Mouse (Mus musculus) forebrain, embryonic 11.5 days (tissue): ENCODE data around the gene Cep152. TPM values are rescaled to one million over a fixed set of nuclear protein-coding genes. Genes with fewer than 3 reads are reported as not detected.
A peak's percentile ranks its signal among the peaks of the same experiment; 100 is the strongest.

Experiments
- ATAC-seq: fragments of 200-750 bp; cut with Nextera tagmentation; replicated peaks from 2 replicates; pipeline ENCODE4 v1.8.0; 2017; ENCODE audit warnings: moderate TSS enrichment; ENCODE audit not compliant: low FRiP score
- DNase-seq: peaks from one replicate; pipeline ENCODE4 v3.0.0-alpha.2; 2017; ENCODE audit warnings: low spot score
- H3K27ac ChIP-seq: fragments of 300-500 bp; sonication (generic); 2 replicates; pipeline ENCODE4 v1.5.1; 2014; ENCODE audit warnings: low read depth, low read length
- H3K27me3 ChIP-seq: fragments of 300-500 bp; sonication (generic); 2 replicates; pipeline ENCODE4 v1.6.1; 2014; ENCODE audit warnings: mild to moderate bottlenecking, low read length, mixed read lengths; ENCODE audit not compliant: control insufficient read depth, insufficient read depth
- H3K36me3 ChIP-seq: fragments of 300-500 bp; sonication (generic); 2 replicates; pipeline ENCODE4 v1.6.1; 2014; ENCODE audit warnings: mild to moderate bottlenecking, low read length, moderate library complexity, mixed read lengths; ENCODE audit not compliant: control insufficient read depth, insufficient read depth
- H3K4me1 ChIP-seq: fragments of 300-500 bp; sonication (generic); replicated peaks from 2 replicates; pipeline ENCODE4 v1.6.1; 2014; ENCODE audit warnings: low read length, mixed read lengths; ENCODE audit not compliant: control insufficient read depth, insufficient read depth
- H3K4me2 ChIP-seq: fragments of 300-500 bp; sonication (generic); 2 replicates; pipeline ENCODE4 v1.6.1; 2014; ENCODE audit warnings: low read depth, mild to moderate bottlenecking, low read length, moderate library complexity, mixed read lengths; ENCODE audit not compliant: severe bottlenecking
- H3K4me3 ChIP-seq: fragments of 300-500 bp; sonication (generic); 2 replicates; pipeline ENCODE4 v1.5.1; 2014; ENCODE audit warnings: low read depth, low read length
- H3K9ac ChIP-seq: fragments of 300-500 bp; sonication (generic); 2 replicates; pipeline ENCODE4 v1.6.1; 2014; ENCODE audit warnings: low read length
- H3K9me3 ChIP-seq: fragments of 300-500 bp; sonication (generic); 2 replicates; pipeline ENCODE4 v1.6.1; 2016; ENCODE audit warnings: low read length, mixed read lengths; ENCODE audit not compliant: control insufficient read depth
- WGBS: fragments of 180-500 bp; shearing (Covaris S2); extraction: QIAGEN DNeasy Blood & Tissue Kit; methylation state at CpG from one replicate; pipeline ENCODE4 v1.1.7; 2014; 5-methylcytosine and 5-hydroxymethylcytosine counted together
- polyA plus RNA-seq: library from polyadenylated mRNA; unstranded; fragments of >200 nt; fragmentation: Nextera tagmentation; extraction: Ambion mirVana; gene quantifications from 2 replicates; pipeline ENCODE4 v1.2.1, GENCODE M21; 2014

Cep152 gene
- polyA plus RNA-seq, 1 experiment from 2014 or later, result 13.1 TPM

GRCm38 (mm10) chr2:125662517-125662916, 37.6 kb upstream of the Cep152 start:
- H3K4me3 ChIP-seq, result no peak overlapping the region
- ATAC-seq (no peak), DNase-seq (no peak)
- no peak overlapping the region for H3K4me2 ChIP-seq
- 93% methylated on average over 3 of the region's 3 CpGs for WGBS
- H3K27me3 ChIP-seq, result no peaks in the 10 kb centered on the region
- H3K9ac ChIP-seq, result no peak overlapping the region
- no peaks in the 10 kb centered on the region for H3K9me3 ChIP-seq
- no peaks in the 10 kb centered on the region for H3K36me3 ChIP-seq
- H3K4me1 ChIP-seq, result 0 out of 2 replicates have a peak, but pooled peaks cover 2% of the 10 kb centered on the region
- no peak overlapping the region for H3K27ac ChIP-seq

GRCm38 (mm10) chr2:125661156-125661555, 36.2 kb upstream of the Cep152 start:
- H3K4me3 ChIP-seq, result no peak overlapping the region
- WGBS, result 81% methylated on average over 4 of the region's 4 CpGs
- H3K36me3 ChIP-seq, result no peaks in the 10 kb centered on the region
- H3K9ac ChIP-seq, result peak overlapping the region; percentile 27; the same call in 1 of the 2 replicates
- no peaks in the 10 kb centered on the region for H3K27me3 ChIP-seq
- no peaks in the 10 kb centered on the region for H3K9me3 ChIP-seq
- no peak for ATAC-seq
- H3K4me2 ChIP-seq, result no peak overlapping the region
- no peak overlapping the region for H3K27ac ChIP-seq
- no peak for DNase-seq
- 0 out of 2 replicates have a peak, but pooled peaks cover 2% of the 10 kb centered on the region for H3K4me1 ChIP-seq

GRCm38 (mm10) chr2:125660537-125661130, 35.7 kb upstream of the Cep152 start:
- Histone ChIP-seq H3K9ac (peak overlapping the region; percentile 27), H3K36me3 (no peaks in the 10 kb centered on the region)

GRCm38 (mm10) chr2:125659823-125660536, 35.1 kb upstream of the Cep152 start:
- Histone ChIP-seq H3K27ac (no peak overlapping the region), H3K4me3 (no peak overlapping the region; the same call in 1 of the 2 replicates), H3K4me1 (0 out of 2 replicates have a peak, but pooled peaks cover 2% of the 10 kb centered on the region), H3K9me3 (no peaks in the 10 kb centered on the region), H3K27me3 (no peaks in the 10 kb centered on the region), H3K4me2 (peak overlapping the region; percentile 39; the same call in 1 of the 2 replicates), H3K36me3 (no peaks in the 10 kb centered on the region), H3K9ac (peak overlapping the region; percentile 27; the same call in 1 of the 2 replicates)
- 17% methylated on average over 10 of the region's 10 CpGs for WGBS
- DNase-seq, result peak; percentile 75
- ATAC-seq, result peak; percentile 54

More at GRCm38 (mm10) chr2:125660537-125661130, 35.7 kb upstream of the Cep152 start:
- DNase-seq (no peak), ATAC-seq (peak; percentile 45)
- Histone ChIP-seq H3K27ac (no peak overlapping the region), H3K4me3 (peak overlapping the region; percentile 10; the same call in 1 of the 2 replicates), H3K9me3 (no peaks in the 10 kb centered on the region), H3K4me2 (peak overlapping the region; percentile 39; the same call in 1 of the 2 replicates), H3K27me3 (no peaks in the 10 kb centered on the region), H3K4me1 (0 out of 2 replicates have a peak, but pooled peaks cover 2% of the 10 kb centered on the region)
- WGBS, result 41% methylated on average over 20 of the region's 20 CpGs

GRCm38 (mm10) chr2:125655391-125655790, 30.5 kb upstream of the Cep152 start:
- Histone ChIP-seq H3K9me3 (no peaks in the 10 kb centered on the region), H3K27me3 (no peaks in the 10 kb centered on the region), H3K9ac (no peak overlapping the region), H3K4me2 (no peak overlapping the region), H3K4me3 (no peak overlapping the region), H3K36me3 (no peaks in the 10 kb centered on the region), H3K27ac (no peak overlapping the region), H3K4me1 (0 out of 2 replicates have a peak, but pooled peaks cover 1% of the 10 kb centered on the region)
- no peak for ATAC-seq
- DNase-seq, result peak; percentile 20
- WGBS, result 92% methylated on average over 9 of the region's 9 CpGs

GRCm38 (mm10) chr2:125653286-125653685, 28.4 kb upstream of the Cep152 start:
- DNase-seq, result peak; percentile 17
- H3K9ac ChIP-seq, result no peak overlapping the region
- no peak for ATAC-seq
- H3K4me3 ChIP-seq, result no peak overlapping the region
- H3K4me1 ChIP-seq, result no peaks in the 10 kb centered on the region
- H3K9me3 ChIP-seq, result no peaks in the 10 kb centered on the region
- no peak overlapping the region for H3K27ac ChIP-seq
- no peak overlapping the region for H3K4me2 ChIP-seq
- no peaks in the 10 kb centered on the region for H3K36me3 ChIP-seq
- H3K27me3 ChIP-seq, result no peaks in the 10 kb centered on the region
- 85% methylated on average over 2 of the region's 2 CpGs for WGBS

- ATAC-seq (no peak), DNase-seq (no peak)
- Histone ChIP-seq H3K36me3 (no peaks in the 10 kb centered on the region), H3K9me3 (no peaks in the 10 kb centered on the region), H3K4me1 (no peaks in the 10 kb centered on the region), H3K27me3 (no peaks in the 10 kb centered on the region), H3K27ac (no peak overlapping the region), H3K4me3 (no peak overlapping the region), H3K9ac (no peak overlapping the region), H3K4me2 (no peak overlapping the region)
- 65% methylated on average over 8 of the region's 8 CpGs for WGBS
These were observed 26.6 kb upstream of the Cep152 start for GRCm38 (mm10) chr2:125651563-125651962.

GRCm38 (mm10) chr2:125650742-125651352, 25.9 kb upstream of the Cep152 start:
- no peak overlapping the region for H3K27ac ChIP-seq
- no peaks in the 10 kb centered on the region for H3K36me3 ChIP-seq
- no peak for ATAC-seq
- H3K27me3 ChIP-seq, result no peaks in the 10 kb centered on the region
- WGBS, result 90% methylated on average over 14 of the region's 14 CpGs
- H3K9ac ChIP-seq, result no peak overlapping the region
- DNase-seq, result peak; percentile 11
- H3K4me1 ChIP-seq, result no peaks in the 10 kb centered on the region
- no peak overlapping the region for H3K4me2 ChIP-seq
- no peaks in the 10 kb centered on the region for H3K9me3 ChIP-seq
- no peak overlapping the region for H3K4me3 ChIP-seq
